Mouse (Mus musculus) kidney, adult 2 months (tissue): ENCODE measurements around the gene Oit1. TPM values are rescaled to one million over a fixed set of nuclear protein-coding genes. Genes with fewer than 3 reads are reported as not detected.

ENCODE experiments used
- DNase-seq: peaks from one replicate; pipeline ENCODE4 v3.0.0; 2021
- H3K27ac ChIP-seq: fragments of 200-500 bp; 2 replicates; pipeline ENCODE4 v1.5.1; 2012; ENCODE audit warnings: low read depth, low read length, control low read depth, inconsistent platforms; ENCODE audit not compliant: insufficient read depth
- H3K27me3 ChIP-seq: fragments of 200-500 bp; replicated peaks from 2 replicates; pipeline ENCODE4 v1.6.1; 2012; ENCODE audit warnings: mild to moderate bottlenecking, moderate library complexity, low read length, inconsistent platforms; ENCODE audit not compliant: control insufficient read depth, insufficient read depth
- H3K36me3 ChIP-seq: fragments of 200-500 bp; 2 replicates; pipeline ENCODE4 v1.6.1; 2012; ENCODE audit warnings: mild to moderate bottlenecking, moderate library complexity, low read length, inconsistent platforms; ENCODE audit not compliant: control insufficient read depth, insufficient read depth
- H3K4me1 ChIP-seq: fragments of 200-500 bp; 2 replicates; pipeline ENCODE4 v1.6.1; 2011; ENCODE audit warnings: low read length; ENCODE audit not compliant: control insufficient read depth, insufficient read depth
- H3K4me3 ChIP-seq: fragments of 200-500 bp; 2 replicates; pipeline ENCODE4 v1.5.1; 2011; ENCODE audit warnings: mild to moderate bottlenecking, low read depth, low read length, control low read depth; ENCODE audit not compliant: insufficient read depth
- CTCF ChIP-seq: fragments of 200-500 bp; conservative IDR thresholded peaks from 2 replicates; pipeline ENCODE4 v1.5.1; 2011; ENCODE audit warnings: low read depth, mild to moderate bottlenecking, control low read depth, low read length, moderate library complexity, mixed read lengths; ENCODE audit not compliant: insufficient read depth, insufficient read length
- POLR2A ChIP-seq: fragments of 200-500 bp; IDR thresholded peaks from one replicate; pipeline ENCODE4 v1.6.1; 2011; ENCODE audit warnings: low read depth, low read length, control low read depth
- WGBS: fragments of 180-500 bp; shearing (Covaris S2); methylation state at CpG from one replicate; pipeline ENCODE4 v1.1.7; 2018; 5-methylcytosine and 5-hydroxymethylcytosine counted together
- polyA plus RNA-seq: library from polyadenylated mRNA; depleted of rRNA; stranded (reverse); fragments of >200 nt; gene quantifications from 2 replicates; pipeline ENCODE4 v1.2.3, GENCODE M21; 2012

The Oit1 gene
- polyA plus RNA-seq, 1 experiment: 1.5 TPM

GRCm38 (mm10) chr14:8395690-8396287 is 17.2 kb upstream of the Oit1 start:
- H3K27me3 ChIP-seq: no peaks in the 10 kb centered on the region
- no peak for DNase-seq
- no peak overlapping the region for H3K4me3 ChIP-seq
- 68% methylated on average over 7 of the region's 7 CpGs for WGBS
- H3K27ac ChIP-seq: no peak overlapping the region
- TF ChIP-seq POLR2A (no peak), CTCF (no peak)
- H3K4me1 ChIP-seq: no peaks in the 10 kb centered on the region
- H3K36me3 ChIP-seq: no peaks in the 10 kb centered on the region

- DNase-seq: no peak
- Histone ChIP-seq H3K27ac (no peak overlapping the region), H3K36me3 (no peaks in the 10 kb centered on the region), H3K27me3 (no peaks in the 10 kb centered on the region), H3K4me1 (no peaks in the 10 kb centered on the region), H3K4me3 (no peak overlapping the region)
- WGBS: 55% methylated on average over 6 of the region's 6 CpGs
- TF ChIP-seq POLR2A (no peak), CTCF (no peak)
Measured at GRCm38 (mm10) chr14:8392181-8392825, 13.7 kb upstream of the Oit1 start.

GRCm38 (mm10) chr14:8369394-8369793 is 9.2 kb downstream of the Oit1 start:
- no peak for DNase-seq
- H3K4me1 ChIP-seq: no peaks in the 10 kb centered on the region
- 75% methylated on average over 4 of the region's 4 CpGs for WGBS
- H3K4me3 ChIP-seq: no peak overlapping the region
- TF ChIP-seq POLR2A: no peak
- TF ChIP-seq CTCF: no peak
- no peaks in the 10 kb centered on the region for H3K36me3 ChIP-seq
- H3K27ac ChIP-seq: no peak overlapping the region
- no peaks in the 10 kb centered on the region for H3K27me3 ChIP-seq

GRCm38 (mm10) chr14:8368900-8369299 is 9.7 kb downstream of the Oit1 start:
- H3K4me3 ChIP-seq: no peak overlapping the region
- H3K4me1 ChIP-seq: no peaks in the 10 kb centered on the region
- WGBS: 94% methylated on average over 1 of the region's 1 CpGs
- H3K27ac ChIP-seq: no peak overlapping the region
- TF ChIP-seq POLR2A (no peak), CTCF (no peak)
- H3K36me3 ChIP-seq: no peaks in the 10 kb centered on the region
- no peaks in the 10 kb centered on the region for H3K27me3 ChIP-seq
- no peak for DNase-seq

- no peak for TF ChIP-seq CTCF
- no peak for TF ChIP-seq POLR2A
- Histone ChIP-seq H3K4me1 (no peaks in the 10 kb centered on the region), H3K27me3 (no peaks in the 10 kb centered on the region), H3K4me3 (no peak overlapping the region), H3K27ac (no peak overlapping the region), H3K36me3 (no peaks in the 10 kb centered on the region)
- WGBS: 77% methylated on average over 4 of the region's 4 CpGs
- DNase-seq: no peak
Measured at GRCm38 (mm10) chr14:8367727-8368520, 10.6 kb downstream of the Oit1 start.

- no peaks in the 10 kb centered on the region for H3K27me3 ChIP-seq
- no peak overlapping the region for H3K27ac ChIP-seq
- no peaks in the 10 kb centered on the region for H3K4me1 ChIP-seq
- no peak overlapping the region for H3K4me3 ChIP-seq
- TF ChIP-seq POLR2A (no peak), CTCF (no peak)
- no peaks in the 10 kb centered on the region for H3K36me3 ChIP-seq
- 0% methylated on average over 1 of the region's 1 CpGs for WGBS
- no peak for DNase-seq
Measured at GRCm38 (mm10) chr14:8367121-8367520, 11.4 kb downstream of the Oit1 start.

- H3K4me3 ChIP-seq: no peak overlapping the region
- no peaks in the 10 kb centered on the region for H3K27me3 ChIP-seq
- no peak for TF ChIP-seq POLR2A
- no peak for TF ChIP-seq CTCF
- no peaks in the 10 kb centered on the region for H3K4me1 ChIP-seq
- WGBS: 77% methylated on average over 6 of the region's 6 CpGs
- DNase-seq: no peak
- no peak overlapping the region for H3K27ac ChIP-seq
- no peaks in the 10 kb centered on the region for H3K36me3 ChIP-seq
Measured at GRCm38 (mm10) chr14:8365833-8366232, 12.7 kb downstream of the Oit1 start.
